Mouse (Mus musculus): ENCODE data around the gene Fmn2. TPM values are rescaled to one million over a fixed set of nuclear protein-coding genes. Genes with fewer than 3 reads are reported as not detected.

The Fmn2 gene
- total RNA-seq (2023), result 1 to 10 TPM; 1.4 to 2.3 TPM

GRCm38 (mm10) chr1:174501661-174502030 lies at the start of gene Fmn2:
Gene Fmn2 (plus strand): TSS chr1:174501825.

Other genes starting within 250 kb of the Fmn2 start
- gene Olfr419, start 249.8 kb upstream of the Fmn2 start, total RNA-seq (2023), result not detected
- gene Mptx1, start 171.3 kb upstream of the Fmn2 start, total RNA-seq (2023), result not detected
- not detected for gene Olfr417, start 136.7 kb upstream of the Fmn2 start, total RNA-seq (2023)
- gene Olfr248, start 110.8 kb upstream of the Fmn2 start, total RNA-seq (2023), result not detected
- gene Olfr414, start 77.8 kb upstream of the Fmn2 start, total RNA-seq (2023), result not detected
- gene Olfr220, start 59.7 kb upstream of the Fmn2 start, total RNA-seq (2023), result not detected